Mouse (Mus musculus): ENCODE data around the gene Ptbp3. TPM values are rescaled to one million over a fixed set of nuclear protein-coding genes. Genes with fewer than 3 reads are reported as not detected.

Ptbp3 gene
- polyA plus RNA-seq, 1 experiment from 2014 or later = 42.9 TPM

DNA sequence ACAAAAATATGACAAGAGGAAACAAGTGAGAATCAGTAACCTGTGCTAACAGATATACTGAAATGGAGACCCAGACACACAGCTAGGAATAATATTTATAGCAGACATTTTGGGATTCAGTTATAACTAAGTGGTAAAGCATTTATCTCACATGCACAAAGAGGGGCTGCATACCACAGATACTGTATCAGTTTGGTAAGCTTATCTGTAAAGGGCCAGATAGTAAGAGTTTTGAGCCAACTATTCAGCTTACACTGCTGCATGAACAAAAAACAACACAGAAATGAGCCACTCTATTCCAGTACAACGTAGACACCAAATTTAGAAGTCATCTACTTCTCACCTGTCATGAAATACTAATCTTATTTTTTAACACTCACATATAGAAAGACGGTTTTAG, 15.9 kb downstream of the Ptbp3 start:
- H3K4me3 ChIP-seq (replicated peaks) = no peak overlapping the region
- no peak overlapping the region for H3K9ac ChIP-seq
- no peaks in the 10 kb centered on the region for H3K27me3 ChIP-seq
- 78% methylated on average over 2 of the region's 2 CpGs for WGBS
- no peak for ATAC-seq (ENCODE audit: insufficient number of reproducible peaks, low FRiP score, low TSS enrichment, low read depth)
- no peaks in the 10 kb centered on the region for H3K9me3 ChIP-seq (replicated peaks)
- no peaks in the 10 kb centered on the region for H3K4me1 ChIP-seq
- H3K4me2 ChIP-seq (replicated peaks) = no peak overlapping the region
- no peaks in the 10 kb centered on the region for H3K36me3 ChIP-seq
- H3K27ac ChIP-seq (replicated peaks) = no peak overlapping the region

DNA sequence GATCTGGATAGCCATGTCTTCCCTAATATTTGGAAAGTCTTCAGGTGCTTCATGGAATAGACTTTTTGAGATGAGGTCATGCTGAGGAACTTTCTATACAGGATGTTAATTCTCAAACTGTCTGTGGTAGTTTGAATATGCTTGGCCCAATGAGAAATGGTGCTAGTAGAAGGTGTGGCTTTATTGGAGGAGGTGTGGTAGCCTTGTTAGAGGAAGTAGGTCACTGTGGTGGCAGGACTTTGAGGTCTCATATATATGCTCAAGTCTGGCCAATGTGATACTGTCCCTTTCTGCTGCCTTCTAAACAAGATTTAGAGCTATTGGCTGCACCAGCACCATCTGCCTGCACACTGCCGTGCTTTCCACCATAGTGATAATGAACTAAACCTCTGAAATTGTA, 18.0 kb downstream of the Ptbp3 start:
- Histone ChIP-seq H3K36me3 (no peaks in the 10 kb centered on the region), H3K4me3 (replicated peaks) (no peak overlapping the region), H3K27me3 (no peaks in the 10 kb centered on the region), H3K9ac (no peak overlapping the region), H3K4me1 (no peaks in the 10 kb centered on the region), H3K9me3 (replicated peaks) (no peaks in the 10 kb centered on the region), H3K27ac (replicated peaks) (no peak overlapping the region), H3K4me2 (replicated peaks) (no peak overlapping the region)
- 94% methylated on average over 1 of the region's 1 CpGs for WGBS
- no peak for ATAC-seq (ENCODE audit: insufficient number of reproducible peaks, low FRiP score, low TSS enrichment, low read depth)

GRCm38 (mm10) chr4:59527470-59527869, 21.7 kb downstream of the Ptbp3 start:
- H3K4me1 ChIP-seq = no peaks in the 10 kb centered on the region
- H3K27ac ChIP-seq (replicated peaks) = no peak overlapping the region
- no peak overlapping the region for H3K9ac ChIP-seq
- H3K4me3 ChIP-seq (replicated peaks) = no peak overlapping the region
- no peak for ATAC-seq (ENCODE audit: insufficient number of reproducible peaks, low FRiP score, low TSS enrichment, low read depth)
- H3K27me3 ChIP-seq = no peaks in the 10 kb centered on the region
- H3K9me3 ChIP-seq (replicated peaks) = no peaks in the 10 kb centered on the region
- 0 out of 2 replicates have a peak, but pooled peaks cover 2% of the 10 kb centered on the region for H3K36me3 ChIP-seq
- no peak overlapping the region for H3K4me2 ChIP-seq (replicated peaks)
- 90% methylated on average over 3 of the region's 3 CpGs for WGBS

DNA sequence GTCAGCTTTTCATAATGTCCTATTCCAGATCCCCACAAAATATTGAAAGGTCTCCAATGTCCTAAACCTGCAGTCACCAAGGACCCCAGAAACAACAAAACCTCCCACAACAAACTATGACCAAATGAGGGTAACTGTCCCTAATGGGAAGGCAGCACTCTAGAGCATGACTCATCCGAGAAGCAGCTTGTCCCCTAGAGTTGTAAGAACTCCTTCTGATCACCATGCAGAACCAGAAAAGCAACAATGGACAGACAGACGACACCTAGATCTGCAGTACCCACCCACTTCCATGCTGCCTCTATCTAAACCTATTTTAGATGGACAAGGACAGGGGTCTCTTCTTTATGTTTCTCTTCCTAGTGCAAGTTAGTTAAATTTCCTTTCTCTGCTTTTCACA, 22.4 kb downstream of the Ptbp3 start:
- no peak overlapping the region for H3K4me2 ChIP-seq (replicated peaks)
- no peaks in the 10 kb centered on the region for H3K27me3 ChIP-seq
- no peak overlapping the region for H3K9ac ChIP-seq
- H3K27ac ChIP-seq (replicated peaks) = no peak overlapping the region
- no peak overlapping the region for H3K4me3 ChIP-seq (replicated peaks)
- H3K4me1 ChIP-seq = no peaks in the 10 kb centered on the region
- H3K9me3 ChIP-seq (replicated peaks) = no peaks in the 10 kb centered on the region
- whole genome bisulfite sequencing = 57% methylated on average over 2 of the region's 2 CpGs
- 0 out of 2 replicates have a peak, but pooled peaks cover 2% of the 10 kb centered on the region for H3K36me3 ChIP-seq
- ATAC-seq (ENCODE audit: insufficient number of reproducible peaks, low FRiP score, low TSS enrichment, low read depth) = no peak

- 0 out of 2 replicates have a peak, but pooled peaks cover 5% of the 10 kb centered on the region for H3K36me3 ChIP-seq
- no peak for ATAC-seq (ENCODE audit: insufficient number of reproducible peaks, low FRiP score, low TSS enrichment, low read depth)
- H3K9ac ChIP-seq = no peak overlapping the region
- H3K27me3 ChIP-seq = no peaks in the 10 kb centered on the region
- H3K4me1 ChIP-seq = no peaks in the 10 kb centered on the region
- H3K4me2 ChIP-seq (replicated peaks) = no peak overlapping the region
- no peak overlapping the region for H3K27ac ChIP-seq (replicated peaks)
- no peak overlapping the region for H3K4me3 ChIP-seq (replicated peaks)
- no peaks in the 10 kb centered on the region for H3K9me3 ChIP-seq (replicated peaks)
- 70% methylated on average over 3 of the region's 3 CpGs for WGBS
Observed at GRCm38 (mm10) chr4:59524875-59525274, 24.3 kb downstream of the Ptbp3 start.

- peaks cover 31% of the 10 kb centered on the region; the same call in 1 of the 2 replicates for H3K36me3 ChIP-seq
- ATAC-seq (ENCODE audit: insufficient number of reproducible peaks, low FRiP score, low TSS enrichment, low read depth) = no peak
- no peaks in the 10 kb centered on the region for H3K4me1 ChIP-seq
- no peak overlapping the region for H3K27ac ChIP-seq (replicated peaks)
- H3K27me3 ChIP-seq = no peaks in the 10 kb centered on the region
- no peak overlapping the region for H3K9ac ChIP-seq
- H3K4me3 ChIP-seq (replicated peaks) = no peak overlapping the region
- H3K4me2 ChIP-seq (replicated peaks) = no peak overlapping the region
- no peaks in the 10 kb centered on the region for H3K9me3 ChIP-seq (replicated peaks)
Observed at GRCm38 (mm10) chr4:59510321-59510720, 38.8 kb downstream of the Ptbp3 start.

DNA sequence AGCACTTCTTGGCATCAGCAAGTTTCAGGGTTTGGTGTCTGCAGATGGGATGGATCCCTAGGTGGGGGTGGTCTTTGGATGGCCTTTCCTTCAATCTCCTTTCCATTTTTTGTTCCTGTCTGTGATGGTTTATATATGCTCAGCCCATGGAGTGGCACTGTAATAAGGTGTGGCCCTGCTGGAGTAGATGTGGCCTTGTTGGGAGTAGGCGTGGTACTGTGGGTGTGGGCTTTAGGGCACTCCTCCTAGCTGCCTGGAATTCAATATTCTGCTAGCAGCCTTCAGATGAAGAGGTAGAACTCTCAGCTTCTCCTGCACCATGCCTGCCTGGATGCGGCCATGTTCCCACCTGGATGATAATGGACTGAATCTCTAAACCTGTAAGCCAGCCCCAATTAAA, 39.6 kb downstream of the Ptbp3 start:
- 95% methylated on average over 2 of the region's 2 CpGs for WGBS
- Histone ChIP-seq H3K9me3 (replicated peaks) (no peaks in the 10 kb centered on the region), H3K36me3 (peaks cover 31% of the 10 kb centered on the region; the same call in 1 of the 2 replicates), H3K4me2 (replicated peaks) (no peak overlapping the region), H3K27ac (replicated peaks) (no peak overlapping the region), H3K4me1 (no peaks in the 10 kb centered on the region), H3K27me3 (no peaks in the 10 kb centered on the region), H3K9ac (no peak overlapping the region), H3K4me3 (replicated peaks) (no peak overlapping the region)
- ATAC-seq (ENCODE audit: insufficient number of reproducible peaks, low FRiP score, low TSS enrichment, low read depth) = no peak

- Histone ChIP-seq H3K4me3 (replicated peaks) (no peak overlapping the region), H3K27me3 (no peaks in the 10 kb centered on the region), H3K9ac (no peak overlapping the region), H3K27ac (replicated peaks) (no peak overlapping the region), H3K4me1 (no peaks in the 10 kb centered on the region), H3K4me2 (replicated peaks) (no peak overlapping the region), H3K9me3 (replicated peaks) (no peaks in the 10 kb centered on the region), H3K36me3 (peaks cover 30% of the 10 kb centered on the region; the same call in 1 of the 2 replicates)
- 82% methylated on average over 2 of the region's 2 CpGs for WGBS
- no peak for ATAC-seq (ENCODE audit: insufficient number of reproducible peaks, low FRiP score, low TSS enrichment, low read depth)
Observed at GRCm38 (mm10) chr4:59507766-59508165, 41.4 kb downstream of the Ptbp3 start.

DNA sequence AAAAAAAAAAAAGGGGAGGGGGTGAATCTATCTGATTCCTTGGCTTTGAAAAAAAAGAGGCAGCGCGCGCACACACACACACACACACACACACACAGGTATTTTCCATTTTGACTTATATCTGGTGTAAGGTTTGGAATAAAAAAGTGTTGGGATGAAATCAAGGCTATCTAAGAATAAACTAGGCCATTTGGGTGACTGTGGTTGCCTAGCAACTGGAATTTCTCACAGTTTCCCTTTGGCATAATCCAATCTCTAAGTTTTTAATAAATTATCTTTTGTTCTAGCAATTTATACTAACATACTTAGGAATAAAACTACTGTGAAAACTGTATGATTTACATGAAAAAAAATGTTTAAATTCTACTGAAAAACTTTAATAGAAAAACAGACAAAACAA, 42.5 kb downstream of the Ptbp3 start:
- no peak overlapping the region for H3K4me2 ChIP-seq (replicated peaks)
- H3K4me3 ChIP-seq (replicated peaks) = no peak overlapping the region
- ATAC-seq (ENCODE audit: insufficient number of reproducible peaks, low FRiP score, low TSS enrichment, low read depth) = no peak
- no peak overlapping the region for H3K27ac ChIP-seq (replicated peaks)
- H3K4me1 ChIP-seq = no peaks in the 10 kb centered on the region
- no peak overlapping the region for H3K9ac ChIP-seq
- H3K9me3 ChIP-seq (replicated peaks) = no peaks in the 10 kb centered on the region
- peaks cover 32% of the 10 kb centered on the region for H3K36me3 ChIP-seq
- no peaks in the 10 kb centered on the region for H3K27me3 ChIP-seq
- WGBS = 96% methylated on average over 3 of the region's 3 CpGs

DNA sequence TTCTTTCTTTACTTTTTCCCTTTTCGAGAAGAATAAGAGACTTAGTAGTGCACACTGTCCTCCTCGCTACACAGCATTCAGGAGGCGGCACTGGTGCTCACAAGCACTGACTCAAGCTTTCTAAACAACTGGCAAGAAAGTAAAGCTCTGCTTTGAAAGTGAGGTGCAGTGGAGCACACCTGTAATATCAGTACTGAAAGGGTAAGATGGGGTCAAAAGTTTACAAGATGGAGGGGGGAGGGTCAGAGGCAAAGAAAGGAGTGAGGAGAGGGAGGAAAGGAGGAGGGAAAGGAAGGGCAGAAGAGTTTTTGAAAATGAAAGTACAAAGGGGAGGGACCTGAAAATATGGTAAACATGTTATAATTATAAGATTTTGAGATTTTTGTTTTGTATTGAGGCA, 43.7 kb downstream of the Ptbp3 start:
- no peak overlapping the region for H3K4me3 ChIP-seq (replicated peaks)
- WGBS = 58% methylated on average over 3 of the region's 3 CpGs
- ATAC-seq (ENCODE audit: insufficient number of reproducible peaks, low FRiP score, low TSS enrichment, low read depth) = no peak
- no peaks in the 10 kb centered on the region for H3K9me3 ChIP-seq (replicated peaks)
- peaks cover 30% of the 10 kb centered on the region for H3K36me3 ChIP-seq
- no peak overlapping the region for H3K9ac ChIP-seq
- no peaks in the 10 kb centered on the region for H3K4me1 ChIP-seq
- no peaks in the 10 kb centered on the region for H3K27me3 ChIP-seq
- no peak overlapping the region for H3K4me2 ChIP-seq (replicated peaks)
- no peak overlapping the region for H3K27ac ChIP-seq (replicated peaks)

DNA sequence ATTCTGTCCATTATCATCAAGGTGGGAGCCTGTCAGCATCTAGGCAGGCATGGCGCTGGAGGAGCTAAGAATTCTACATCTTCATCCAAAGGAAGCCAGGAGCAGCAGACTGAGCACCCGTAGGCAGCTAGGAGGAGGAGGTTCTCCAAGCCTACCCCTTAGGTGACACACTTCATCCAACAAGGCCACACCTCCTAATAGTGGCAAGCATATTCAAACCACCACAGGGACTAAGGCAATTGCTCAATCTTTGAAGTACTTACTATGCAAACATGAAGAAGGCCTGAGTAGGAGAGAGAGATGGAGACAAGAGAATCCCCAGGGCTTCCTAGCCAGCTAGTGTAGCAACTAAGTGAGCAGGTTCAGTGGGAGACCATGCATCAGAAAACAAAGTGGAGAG, 58.1 kb downstream of the Ptbp3 start:
- H3K9me3 ChIP-seq (replicated peaks) = no peaks in the 10 kb centered on the region
- H3K4me2 ChIP-seq (replicated peaks) = no peak overlapping the region
- no peaks in the 10 kb centered on the region for H3K4me1 ChIP-seq
- no peak overlapping the region for H3K9ac ChIP-seq
- no peaks in the 10 kb centered on the region for H3K27me3 ChIP-seq
- no peak overlapping the region for H3K27ac ChIP-seq (replicated peaks)
- no peak for ATAC-seq (ENCODE audit: insufficient number of reproducible peaks, low FRiP score, low TSS enrichment, low read depth)
- WGBS = 90% methylated on average over 2 of the region's 2 CpGs
- peaks cover 21% of the 10 kb centered on the region for H3K36me3 ChIP-seq
- H3K4me3 ChIP-seq (replicated peaks) = no peak overlapping the region

GRCm38 (mm10) chr4:59471306-59471705, 77.9 kb downstream of the Ptbp3 start:
- Histone ChIP-seq H3K9me3 (replicated peaks) (no peaks in the 10 kb centered on the region), H3K4me3 (replicated peaks) (no peak overlapping the region), H3K27me3 (no peaks in the 10 kb centered on the region), H3K27ac (replicated peaks) (no peak overlapping the region), H3K4me2 (replicated peaks) (no peak overlapping the region), H3K9ac (no peak overlapping the region), H3K36me3 (peaks cover 4% of the 10 kb centered on the region; the same call in 1 of the 2 replicates), H3K4me1 (no peaks in the 10 kb centered on the region)
- no peak for ATAC-seq (ENCODE audit: insufficient number of reproducible peaks, low FRiP score, low TSS enrichment, low read depth)
